Mouse (Mus musculus) right cerebral cortex, postnatal 36 days (tissue): ENCODE data around the gene Gm49358.

Experiments
- DNase-seq, 2 experiments: peaks; one replicate each; pipeline ENCODE4 v3.0.0; 2022; ENCODE audit warnings: low spot score in 2 of 2, mixed read lengths in 1 of 2

The Gm49358 gene

DNA sequence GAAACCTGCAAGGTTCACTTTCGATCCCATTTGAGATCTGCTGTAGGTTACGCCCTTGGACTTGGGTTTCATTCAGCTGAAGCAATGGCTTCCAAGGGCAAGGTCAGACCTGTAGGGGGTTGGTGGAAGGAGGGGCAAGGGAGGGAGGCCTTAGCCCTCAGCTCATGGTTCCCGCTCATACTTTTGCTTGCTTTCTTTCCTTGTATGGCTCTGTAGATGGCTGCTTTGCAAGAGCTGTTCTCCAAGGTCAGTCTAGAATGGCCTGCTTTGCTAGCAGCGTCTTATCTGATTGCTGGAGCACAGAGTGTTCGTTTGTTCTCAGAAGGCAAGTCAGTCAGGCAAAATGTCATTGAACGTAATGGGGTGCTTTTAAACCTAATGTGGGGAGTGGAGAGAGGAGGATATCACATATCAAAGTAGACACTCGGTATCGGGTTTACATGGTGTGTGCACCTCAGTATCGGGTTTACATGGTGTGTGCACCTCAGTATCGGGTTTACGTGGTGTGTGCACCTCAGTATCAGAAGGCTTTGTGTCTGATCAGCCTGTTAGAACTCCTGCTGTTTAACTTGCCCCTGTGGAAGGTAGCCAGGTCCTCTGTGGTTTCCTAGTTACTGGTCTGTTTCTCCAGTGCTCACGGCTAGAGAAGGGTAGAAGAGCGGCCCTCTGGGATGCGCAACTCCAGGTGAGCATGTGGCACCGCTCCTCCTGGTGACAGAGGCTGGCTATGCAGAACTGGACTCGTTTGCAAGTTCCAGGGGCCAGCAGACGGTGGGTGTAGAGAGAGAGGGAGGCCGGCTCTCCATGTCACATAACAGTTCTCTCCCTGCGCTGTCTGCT is 50.7 kb downstream of the Gm49358 start:
- no peak for DNase-seq

DNA sequence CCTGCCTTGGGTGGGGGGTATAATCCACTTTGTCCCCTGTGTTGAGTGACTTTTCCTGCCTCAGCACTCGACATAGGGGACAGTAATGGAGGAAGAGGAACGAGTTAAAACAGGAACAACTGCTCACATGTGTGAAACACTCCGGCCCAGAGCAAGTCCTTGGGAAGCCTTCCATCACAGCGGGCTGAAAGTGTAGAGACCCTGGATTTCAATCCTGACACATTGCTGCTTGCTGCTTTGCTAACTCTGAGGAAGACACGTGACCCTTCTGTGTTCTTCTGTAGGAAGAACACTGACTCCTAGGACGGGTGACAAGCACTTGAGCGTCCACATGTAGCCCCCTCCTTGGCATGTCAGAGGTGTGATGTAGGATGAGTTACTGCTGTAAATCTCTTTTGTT is 51.4 kb downstream of the Gm49358 start:
- DNase-seq, result no peak

DNA sequence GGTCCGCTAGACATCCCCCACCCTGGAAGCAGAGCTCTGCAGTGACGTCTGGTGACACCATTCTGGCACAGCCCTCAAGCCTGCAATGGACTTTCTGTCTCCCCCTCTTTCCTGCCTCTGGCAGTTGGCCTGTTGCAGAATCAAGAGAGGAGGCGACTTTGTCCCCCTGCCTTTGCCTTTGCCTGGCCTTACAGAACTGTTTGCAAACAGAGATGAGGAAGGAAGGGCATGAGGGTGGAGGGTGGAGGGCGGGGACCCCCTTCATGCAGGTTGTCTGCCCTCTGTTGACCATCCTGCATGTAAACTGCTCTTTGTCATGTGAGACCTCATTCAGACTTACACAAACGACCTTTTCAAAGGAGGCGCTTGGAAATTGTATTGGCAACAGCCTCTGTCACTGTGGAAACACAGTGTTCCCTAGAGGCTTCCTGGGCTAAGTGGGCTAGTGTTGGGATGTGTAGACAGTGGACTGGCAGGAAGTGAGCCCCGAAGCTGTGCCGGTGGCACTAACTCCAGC is 55.9 kb downstream of the Gm49358 start:
- no peak for DNase-seq

DNA sequence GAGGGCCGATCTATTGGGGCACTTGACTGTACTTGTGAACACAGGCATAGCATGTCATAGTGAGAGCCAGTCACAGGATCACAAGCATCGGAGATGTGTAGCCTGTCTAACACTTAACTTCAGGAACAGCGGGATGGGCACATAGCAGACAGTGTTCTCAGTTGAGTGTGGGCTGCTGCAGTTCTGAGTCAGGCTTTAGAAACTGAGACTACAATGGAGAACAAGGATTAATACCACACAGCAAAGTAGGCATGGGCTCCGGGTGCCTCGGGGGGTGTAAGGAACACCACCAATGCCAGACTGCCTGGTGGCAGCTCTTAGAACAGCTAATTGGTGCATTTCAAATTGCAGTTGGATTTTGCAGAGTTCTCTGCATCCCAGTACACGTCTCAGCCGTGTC is 57.2 kb downstream of the Gm49358 start:
- no peak for DNase-seq

DNA sequence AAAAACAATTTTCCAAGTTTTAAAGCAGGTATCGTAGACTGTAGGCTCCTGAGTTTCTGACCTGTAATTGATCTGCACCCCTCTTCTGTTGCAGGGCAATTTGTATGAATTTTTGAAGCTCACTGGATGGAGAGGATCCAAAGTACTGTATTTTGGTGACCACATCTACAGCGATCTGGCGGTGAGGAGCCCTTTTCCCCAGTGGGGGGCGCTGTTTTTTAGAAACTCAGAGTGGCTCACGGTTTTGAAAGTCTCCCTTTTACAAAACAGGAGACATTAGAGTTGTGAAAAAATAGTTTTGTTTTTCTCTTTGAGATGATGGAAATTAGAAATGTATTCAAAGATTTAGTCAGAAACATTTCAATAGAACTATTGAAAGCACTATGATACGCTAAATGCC is 60.3 kb downstream of the Gm49358 start:
- DNase-seq, result no peak

DNA sequence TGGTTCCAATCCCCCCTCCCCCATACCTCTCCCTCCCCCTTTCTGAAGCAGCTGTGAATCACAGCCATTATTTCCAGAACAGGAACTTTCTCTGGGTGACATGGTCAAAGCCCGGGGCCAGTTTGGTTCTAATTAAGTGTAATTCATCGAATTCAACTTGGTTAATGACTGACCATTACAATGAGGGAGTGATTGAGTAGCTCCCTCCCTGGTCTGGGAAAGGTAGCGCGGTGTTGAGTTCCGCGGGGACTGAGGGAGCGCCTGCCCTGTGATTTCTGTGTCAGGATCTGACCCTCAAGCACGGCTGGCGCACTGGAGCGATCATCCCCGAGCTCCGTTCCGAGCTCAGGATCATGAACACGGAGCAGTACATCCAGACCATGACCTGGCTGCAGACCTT is 61.1 kb downstream of the Gm49358 start:
- no peak for DNase-seq

DNA sequence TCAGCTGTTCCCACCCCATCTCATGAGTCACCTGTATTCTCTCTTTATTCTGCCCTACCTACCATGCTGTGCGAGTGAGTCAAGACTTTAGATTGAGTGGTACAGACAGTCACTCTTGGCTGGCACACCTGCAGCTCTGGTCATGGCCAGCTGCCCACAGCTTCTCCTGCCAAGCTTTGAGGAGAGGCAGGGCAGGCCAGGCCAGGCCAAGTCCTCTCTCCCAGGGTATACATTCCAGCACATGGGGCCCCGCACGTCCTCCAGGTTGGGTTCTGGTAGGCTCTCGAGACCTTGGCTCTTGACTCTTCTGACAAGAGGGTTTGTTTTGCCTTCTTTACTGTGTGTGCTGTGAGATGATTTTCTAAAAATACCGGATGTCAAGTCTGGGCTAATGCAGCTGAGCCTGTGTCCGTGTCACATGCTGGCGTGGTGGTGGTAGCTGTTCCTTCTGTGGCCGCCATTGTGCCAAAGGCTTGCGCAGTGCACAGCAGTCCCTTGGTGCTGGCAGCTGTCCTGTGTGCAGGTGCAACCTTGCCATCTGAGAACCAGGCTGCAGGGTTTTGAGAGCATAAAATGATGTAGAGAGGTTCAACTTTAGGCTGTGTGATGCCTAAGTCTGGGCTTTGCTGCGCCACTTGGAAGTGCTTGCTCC is 62.2 kb downstream of the Gm49358 start:
- no peak for DNase-seq

DNA sequence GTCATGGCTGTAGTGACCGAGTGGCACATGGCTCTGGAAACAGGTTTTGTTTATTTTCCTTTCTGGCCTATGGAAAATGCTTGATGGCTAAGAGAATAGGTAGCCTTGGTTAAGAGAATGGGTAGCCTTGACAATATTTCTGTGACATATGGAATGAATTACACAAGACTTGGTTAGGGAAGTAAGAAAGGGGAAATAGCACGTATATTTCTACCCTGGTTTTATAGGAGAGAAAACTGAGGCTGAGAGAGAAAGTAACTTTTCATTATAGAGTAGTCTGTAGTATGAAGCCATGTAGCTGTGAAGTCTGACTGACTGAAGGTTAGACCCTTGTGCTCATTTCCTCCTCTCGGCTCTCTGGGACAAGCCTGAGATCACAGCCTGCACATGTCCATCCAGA is 63.2 kb downstream of the Gm49358 start:
- no peak for DNase-seq

DNA sequence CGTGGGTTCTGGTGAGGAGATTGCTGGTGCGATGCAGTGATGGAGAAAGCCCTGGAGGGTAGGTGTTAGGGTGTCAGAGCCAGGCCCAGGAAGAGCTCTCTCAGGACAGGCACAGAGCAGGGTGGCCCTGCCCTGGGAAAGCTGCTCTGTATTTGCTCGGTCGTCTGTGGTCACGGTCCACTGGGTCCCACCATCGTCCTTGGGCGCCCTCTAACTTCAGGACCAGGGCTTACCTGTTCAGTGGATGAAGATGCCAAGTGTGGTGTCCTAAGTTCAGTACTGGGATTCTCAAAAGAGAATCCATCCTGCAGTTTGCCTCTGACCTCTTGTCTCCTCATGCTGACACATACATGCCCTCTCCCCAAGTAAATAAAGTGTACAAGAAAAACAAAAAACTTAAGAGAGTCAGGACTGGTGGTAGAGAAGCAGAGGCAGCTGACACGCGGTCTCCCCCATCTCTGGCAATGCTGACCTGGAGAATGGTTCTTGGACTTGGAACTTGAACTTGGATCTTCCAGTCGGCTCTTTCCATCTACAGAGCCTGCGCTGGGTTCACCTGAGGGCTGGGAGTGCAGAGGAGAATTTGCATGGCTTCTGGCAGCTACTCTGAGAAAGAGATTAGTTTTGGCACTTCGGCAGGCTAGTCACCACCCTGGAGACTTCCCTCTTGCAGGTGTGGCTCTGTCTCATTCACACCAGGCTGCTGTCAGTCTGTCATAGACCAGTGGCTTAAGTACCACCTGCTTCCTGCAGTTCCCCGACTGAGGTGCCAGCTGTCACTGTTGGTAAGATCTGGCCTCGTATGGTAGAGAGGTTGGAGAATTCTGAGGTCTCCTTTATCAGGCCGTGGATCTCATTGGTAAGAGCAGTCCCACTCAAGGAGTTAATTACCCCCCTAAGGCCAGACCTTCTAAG is 64.7 kb downstream of the Gm49358 start:
- DNase-seq, result no peak

DNA sequence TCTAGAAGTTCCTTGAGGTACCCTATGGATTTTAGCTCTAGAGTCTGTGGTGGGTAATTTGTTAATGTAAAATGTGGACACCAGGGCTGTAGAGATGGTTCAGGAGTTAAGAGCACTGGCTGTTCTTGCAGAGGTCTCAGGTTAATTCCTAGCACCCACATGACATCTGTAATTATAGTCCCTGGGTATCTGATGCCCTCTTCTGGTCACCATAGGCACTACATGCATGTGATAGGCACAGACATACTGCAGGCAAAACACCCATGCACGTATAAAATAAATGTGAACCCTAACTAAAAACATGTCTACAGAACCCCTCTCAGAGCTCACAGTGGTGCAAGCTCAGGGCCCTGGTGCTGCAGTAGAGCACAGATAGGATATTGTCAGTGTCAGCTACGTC is 65.7 kb downstream of the Gm49358 start:
- no peak for DNase-seq

DNA sequence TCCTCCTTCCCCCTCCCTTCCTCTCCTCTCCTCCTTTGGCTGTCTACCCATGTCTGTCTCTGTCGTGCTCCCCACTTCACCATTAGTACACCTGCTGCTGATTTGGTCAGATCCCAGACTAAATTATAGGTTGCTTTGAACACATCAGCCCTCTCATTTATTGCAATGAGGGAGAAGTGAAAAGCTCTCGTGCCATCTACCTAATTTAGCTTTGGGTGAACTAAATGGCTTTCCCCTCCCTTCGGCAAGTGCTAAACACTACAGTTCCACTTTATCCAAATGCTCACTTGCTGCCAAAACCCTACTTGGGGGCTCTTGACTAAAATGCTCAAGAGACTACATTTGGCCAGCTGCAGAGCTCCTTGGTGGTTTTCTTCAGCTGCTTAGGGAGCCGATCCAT is 73.0 kb downstream of the Gm49358 start:
- no peak for DNase-seq

DNA sequence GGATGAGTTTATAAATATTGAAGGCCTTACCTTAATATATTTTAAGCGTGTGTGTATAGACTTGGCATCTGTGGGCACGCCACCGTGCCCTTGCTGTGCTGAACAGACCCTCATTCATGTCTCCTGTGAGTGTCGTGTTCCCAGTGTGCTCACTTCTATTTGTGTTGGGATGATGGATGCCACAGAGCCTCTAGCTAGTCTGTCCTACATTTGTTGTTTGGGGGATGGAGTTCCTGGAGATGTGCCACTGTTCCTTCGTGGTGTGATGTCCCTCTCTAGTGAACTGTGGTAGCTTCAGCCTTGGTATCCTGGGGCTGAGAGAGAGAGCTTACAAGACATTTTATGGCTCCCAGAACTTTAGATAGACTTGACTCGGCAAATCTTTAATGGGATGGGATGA is 75.1 kb downstream of the Gm49358 start:
- no peak for DNase-seq

DNA sequence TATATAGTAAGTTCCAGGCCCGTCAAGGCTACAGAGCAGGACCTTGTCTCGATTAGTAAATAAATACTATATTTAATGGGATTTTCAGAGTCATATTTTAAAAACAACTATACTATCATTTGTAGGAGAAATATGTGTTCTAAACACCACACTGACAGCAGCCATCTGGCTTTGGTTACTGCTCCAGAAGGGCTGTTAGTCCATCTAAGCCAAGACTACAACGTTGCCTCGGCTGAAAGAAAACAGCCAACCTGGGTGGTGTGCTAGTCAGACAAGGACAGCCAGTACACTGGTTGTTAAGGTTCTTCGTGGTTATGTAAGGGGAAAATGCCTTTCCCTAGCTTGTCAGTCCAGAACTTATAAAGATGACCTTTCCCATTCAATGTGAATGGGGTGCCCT is 78.9 kb downstream of the Gm49358 start:
- DNase-seq, result no peak

DNA sequence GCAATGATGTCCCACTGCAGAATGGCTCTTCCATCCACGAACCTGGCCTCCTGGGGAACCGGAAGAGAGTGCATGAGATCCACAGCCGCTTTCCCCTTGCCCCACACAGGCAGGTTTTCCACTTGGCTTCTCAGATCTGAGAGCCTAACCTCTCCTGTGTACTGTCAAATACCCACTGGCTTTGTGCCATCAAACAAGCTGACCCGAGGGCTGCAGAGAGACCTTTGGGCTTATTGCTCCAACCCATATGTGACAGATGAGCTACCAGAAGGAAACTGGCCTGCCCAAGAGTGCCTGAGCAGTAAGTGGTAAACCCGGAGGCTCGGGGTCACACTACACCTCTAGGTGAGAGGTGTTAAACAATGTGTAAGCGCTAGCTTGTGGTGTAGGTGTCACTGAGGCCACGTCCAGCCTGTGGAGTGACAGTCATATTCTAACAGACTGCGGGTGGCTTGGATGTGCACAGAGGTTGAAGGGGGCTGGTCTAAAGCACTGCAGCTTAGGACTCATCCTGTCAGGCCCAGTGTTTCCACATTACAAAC is 83.2 kb downstream of the Gm49358 start:
- DNase-seq, result no peak

DNA sequence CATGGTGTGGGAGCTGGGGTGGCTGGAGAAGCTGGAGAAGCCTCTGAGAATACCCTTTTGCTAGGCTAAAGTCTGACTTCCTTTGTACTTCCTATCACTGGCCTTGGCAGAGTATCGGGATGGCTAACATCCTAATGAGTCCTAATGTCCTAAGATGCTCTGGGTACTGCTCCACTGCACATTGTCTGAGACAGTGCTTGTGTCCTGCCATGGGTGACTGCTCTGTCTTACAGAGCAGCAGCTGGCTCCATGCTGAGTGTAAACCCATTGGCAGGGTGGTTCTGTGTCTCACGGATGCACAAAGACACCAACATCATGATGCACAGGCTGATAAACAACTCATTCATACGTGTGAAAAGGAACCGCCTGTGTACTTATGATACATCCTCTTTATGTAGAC is 85.3 kb downstream of the Gm49358 start:
- DNase-seq, result no peak

DNA sequence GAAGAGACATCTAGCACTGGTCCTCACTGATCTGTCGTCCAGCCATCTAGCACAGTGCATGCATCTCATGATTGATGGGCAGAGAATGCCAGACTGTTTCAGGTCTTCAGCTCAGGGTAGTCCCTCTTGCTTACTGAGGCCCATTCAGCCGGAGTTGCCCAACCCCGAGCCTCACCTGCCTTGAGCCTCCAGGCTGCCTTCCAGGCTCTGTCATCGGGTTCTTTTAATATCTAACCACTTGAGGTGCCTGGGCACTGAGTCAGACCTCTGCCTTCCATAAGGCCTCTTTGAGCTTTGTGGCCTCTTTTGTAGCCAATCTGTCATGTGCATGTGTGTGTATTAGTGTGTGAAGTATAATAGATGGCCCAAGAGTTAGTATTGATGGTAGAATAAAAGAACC is 85.7 kb downstream of the Gm49358 start:
- DNase-seq, result no peak

DNA sequence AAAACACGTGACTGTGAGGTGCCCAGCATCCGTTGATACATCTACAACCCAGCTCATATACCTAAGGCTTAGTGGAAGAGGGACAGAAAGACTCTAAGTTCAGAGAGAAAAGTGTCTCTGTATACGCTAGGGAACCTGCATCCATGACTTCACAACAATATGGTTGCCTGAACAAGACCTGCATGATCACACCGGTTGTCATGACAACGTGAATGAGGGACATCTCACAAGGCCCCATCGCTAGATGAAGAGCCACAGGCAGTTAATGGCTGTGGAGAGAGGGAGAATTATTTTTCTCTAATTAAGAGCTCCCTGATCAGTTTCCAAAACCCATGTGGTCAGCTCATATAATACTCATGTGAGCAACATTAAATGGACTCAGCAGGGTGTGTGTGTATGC is 88.4 kb downstream of the Gm49358 start:
- no peak for DNase-seq

DNA sequence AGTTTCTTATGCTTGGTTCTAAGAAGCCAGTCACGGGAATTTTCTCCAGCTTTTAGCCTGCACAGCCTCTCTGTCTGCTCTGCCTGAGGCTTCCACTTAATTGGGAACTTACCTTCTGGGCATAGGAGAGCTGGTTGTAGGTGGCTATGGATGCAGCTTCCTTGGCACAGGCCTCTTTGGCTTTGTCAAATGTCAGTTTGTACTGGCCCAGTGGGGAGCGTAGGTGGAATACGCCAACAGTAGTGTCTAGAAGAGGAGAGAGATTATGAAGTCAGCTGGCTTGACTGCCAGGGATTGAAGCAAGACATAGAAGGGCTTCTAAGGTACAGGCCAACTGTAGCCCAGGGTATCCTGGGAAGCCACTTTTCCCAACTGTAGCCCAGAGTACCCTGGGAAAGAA is 89.7 kb downstream of the Gm49358 start:
- no peak for DNase-seq

DNA sequence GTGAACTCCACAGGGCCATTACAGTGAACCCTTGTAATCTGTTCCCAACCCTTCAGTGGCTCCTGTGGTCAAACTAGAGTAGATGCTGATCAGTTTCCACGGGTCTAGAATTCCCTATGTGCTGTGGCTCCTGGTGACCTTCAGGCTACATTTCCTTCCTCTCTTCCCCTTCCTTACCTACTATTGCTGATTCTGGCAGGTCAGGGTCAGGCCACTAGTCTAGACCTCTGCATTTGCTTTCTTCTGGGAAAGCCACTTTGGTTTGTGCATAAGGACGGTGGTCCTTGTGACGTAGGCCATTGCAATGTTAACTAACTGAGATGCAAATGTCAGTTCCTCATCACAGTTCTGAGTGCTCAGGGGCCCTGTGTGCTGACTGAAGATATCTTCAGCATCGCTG is 96.6 kb downstream of the Gm49358 start:
- no peak for DNase-seq

DNA sequence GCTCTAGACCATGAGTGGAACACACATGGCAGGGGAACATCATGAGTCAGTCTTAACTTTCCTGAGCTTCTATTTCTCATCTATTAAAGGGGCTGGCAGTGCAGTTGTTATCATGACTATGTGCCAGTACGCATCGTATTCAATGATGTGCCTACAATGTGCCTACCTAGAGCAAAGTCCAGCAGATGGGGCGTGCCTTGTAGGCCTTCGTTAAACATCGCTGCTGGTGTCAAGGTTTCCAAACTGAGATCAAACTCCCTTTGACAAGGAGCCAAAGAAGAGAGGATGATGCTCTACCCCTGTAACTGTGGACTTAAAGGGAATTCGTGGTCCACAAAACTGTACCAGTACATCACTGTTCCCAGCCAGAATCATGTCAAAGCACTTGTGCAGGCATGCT is 98.7 kb downstream of the Gm49358 start:
- no peak for DNase-seq

DNA sequence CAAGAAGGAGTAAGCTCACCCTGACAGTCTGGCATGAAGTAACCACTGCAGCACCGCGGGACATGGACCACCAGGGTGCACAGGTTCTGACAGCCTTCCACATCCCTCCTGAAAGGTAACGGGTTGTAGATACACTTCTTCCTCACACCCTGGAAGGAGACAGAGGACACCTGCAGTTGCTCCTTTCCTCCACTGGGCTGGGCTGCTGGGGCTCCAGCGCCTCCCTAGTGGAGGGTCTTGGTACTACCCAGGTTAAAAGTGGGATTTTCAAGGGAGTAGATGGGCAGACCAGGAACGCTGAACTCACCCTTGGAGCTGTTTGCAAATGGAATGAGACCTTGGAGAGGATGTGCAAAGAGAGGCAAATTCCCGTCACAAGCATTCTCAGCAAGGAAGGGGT is 99.7 kb downstream of the Gm49358 start:
- DNase-seq, result no peak

DNA sequence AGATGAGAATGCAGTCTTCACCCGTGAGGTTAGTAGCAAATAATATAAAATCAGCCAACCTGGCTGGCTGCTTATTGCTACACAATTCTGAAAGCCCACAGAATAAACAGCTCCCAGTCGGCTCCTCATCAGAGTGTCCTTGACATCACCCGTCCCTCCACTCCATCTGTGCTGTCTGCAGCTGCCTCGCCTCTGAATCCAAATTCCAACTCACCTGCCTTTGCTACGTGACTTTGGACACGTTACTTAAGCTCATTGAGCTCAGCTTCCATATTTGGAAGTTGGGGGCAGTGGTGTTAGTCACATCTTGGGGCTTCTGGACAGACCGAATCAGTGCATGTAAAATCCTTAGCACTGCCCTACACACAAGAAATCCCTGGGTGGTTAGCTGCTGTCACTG is 108.3 kb downstream of the Gm49358 start:
- no peak for DNase-seq
